Mouse (Mus musculus) embryonic fibroblast, embryonic 13.5 days (primary cell): ENCODE measurements around the gene Gosr1. TPM values are rescaled to one million over a fixed set of nuclear protein-coding genes. Genes with fewer than 3 reads are reported as not detected.
"Not testable (repeated sequence)": the region's sequence is repeated elsewhere in the genome, so short reads cannot be mapped to it uniquely, and the experiment has no call there.

Source experiments
- H3K27ac ChIP-seq: 2 replicates; pipeline ENCODE4 v1.5.1; 2012; ENCODE audit warnings: low read length, control low read depth, inconsistent platforms; ENCODE audit not compliant: insufficient read depth
- H3K4me1 ChIP-seq: 2 replicates; pipeline ENCODE4 v1.6.1; 2011; ENCODE audit warnings: low read length; ENCODE audit not compliant: control insufficient read depth, insufficient read depth
- H3K4me3 ChIP-seq: 2 replicates; pipeline ENCODE4 v1.5.1; 2011; ENCODE audit warnings: mild to moderate bottlenecking, control low read depth, low read length; ENCODE audit not compliant: insufficient read depth
- CTCF ChIP-seq: IDR thresholded peaks from 2 replicates; pipeline ENCODE4 v1.5.1; 2011; ENCODE audit warnings: mild to moderate bottlenecking, control low read depth, low read length, moderate library complexity, borderline replicate concordance; ENCODE audit not compliant: insufficient read depth
- POLR2A ChIP-seq: IDR thresholded peaks from 2 replicates; pipeline ENCODE4 v1.6.1; 2011; ENCODE audit warnings: low read depth, mild to moderate bottlenecking, control low read depth, low read length, moderate library complexity
- polyA plus RNA-seq: library from polyadenylated mRNA; stranded (reverse); fragments of >200 nt; gene quantifications from 2 replicates; pipeline ENCODE4 v1.2.4, GENCODE M21; 2011; ENCODE audit warnings: low read depth; ENCODE audit not compliant: missing spikeins, insufficient read length

Gene Gosr1
- polyA plus RNA-seq = 34.0 and 38.3 TPM in 2 replicates

GRCm38 (mm10) chr11:76763053-76763740, at the start of gene Gosr1:
Gene Gosr1, minus strand, starts transcription at chr11:76763579.
- H3K27ac ChIP-seq = peak within 1 kb of the TSS; percentile 7; the same call in 1 of the 2 replicates
- TF ChIP-seq POLR2A (peak; percentile 92), CTCF (peak; percentile 66; the same call in 1 of the 2 replicates)
- peak within 1 kb of the TSS; percentile 71 for H3K4me3 ChIP-seq
- H3K4me1 ChIP-seq = no peaks in the 10 kb centered on the region

- Histone ChIP-seq H3K4me1 (no peaks in the 10 kb centered on the region), H3K27ac (no peak overlapping the region)
- TF ChIP-seq CTCF (no peak), POLR2A (no peak)
These were observed 47.5 kb upstream of the Gosr1 start for GRCm38 (mm10) chr11:76810706-76811495.

GRCm38 (mm10) chr11:76809450-76809849, 46.1 kb upstream of the Gosr1 start:
- TF ChIP-seq CTCF (no peak), POLR2A (no peak)
- no peak overlapping the region for H3K27ac ChIP-seq
- H3K4me1 ChIP-seq = no peaks in the 10 kb centered on the region
- no peak overlapping the region for H3K4me3 ChIP-seq

More at GRCm38 (mm10) chr11:76810706-76811495, 47.5 kb upstream of the Gosr1 start:
- no peak overlapping the region for H3K4me3 ChIP-seq

GRCm38 (mm10) chr11:76808550-76808949, 45.2 kb upstream of the Gosr1 start:
- H3K27ac ChIP-seq = no peak overlapping the region
- no peak overlapping the region for H3K4me3 ChIP-seq
- H3K4me1 ChIP-seq = no peaks in the 10 kb centered on the region
- no peak for TF ChIP-seq POLR2A

GRCm38 (mm10) chr11:76807007-76807679, 43.8 kb upstream of the Gosr1 start:
- H3K4me1 ChIP-seq = no peaks in the 10 kb centered on the region
- TF ChIP-seq POLR2A = no peak
- no peak overlapping the region for H3K27ac ChIP-seq
- no peak overlapping the region for H3K4me3 ChIP-seq

- Histone ChIP-seq H3K4me1 (no peaks in the 10 kb centered on the region), H3K27ac (no peak overlapping the region), H3K4me3 (no peak overlapping the region)
- TF ChIP-seq POLR2A = no peak
- no peak for TF ChIP-seq CTCF
These were observed 42.6 kb upstream of the Gosr1 start for GRCm38 (mm10) chr11:76806026-76806425.

- not testable (repeated sequence) for H3K4me3 ChIP-seq, H3K27ac ChIP-seq, H3K4me1 ChIP-seq
These were observed 41.7 kb upstream of the Gosr1 start for GRCm38 (mm10) chr11:76805072-76805471.

- Histone ChIP-seq H3K4me3 (no peak overlapping the region), H3K27ac (no peak overlapping the region), H3K4me1 (no peaks in the 10 kb centered on the region)
- TF ChIP-seq POLR2A = no peak
These were observed 39.9 kb upstream of the Gosr1 start for GRCm38 (mm10) chr11:76803266-76803665.

- Histone ChIP-seq H3K4me3 (no peak overlapping the region), H3K27ac (no peak overlapping the region), H3K4me1 (peaks cover 5% of the 10 kb centered on the region; the same call in 1 of the 2 replicates)
- no peak for TF ChIP-seq CTCF
- no peak for TF ChIP-seq POLR2A
These were observed 33.9 kb upstream of the Gosr1 start for GRCm38 (mm10) chr11:76797236-76797635.

- H3K4me1 ChIP-seq = peaks cover 5% of the 10 kb centered on the region; the same call in 1 of the 2 replicates
- no peak for TF ChIP-seq POLR2A
- no peak for TF ChIP-seq CTCF
- H3K27ac ChIP-seq = no peak overlapping the region
- H3K4me3 ChIP-seq = no peak overlapping the region
These were observed 31.9 kb upstream of the Gosr1 start for GRCm38 (mm10) chr11:76795326-76795725.
